Comparison of ENCODE assay signal across 7 mouse cellular contexts in genomic region chr13:91460621-91461284, GRCm38 (mm10). TPM values are rescaled to one million over a fixed set of nuclear protein-coding genes. Genes with fewer than 3 reads are reported as not detected.
DNase-seq lines count a peak whose midpoint lies in the region; ATAC-seq and TF ChIP-seq lines count a peak whose summit lies in the region.

No protein-coding gene starts in this region.

- peaks cover 42% of the 10 kb centered on the region for H3K4me1 ChIP-seq in embryonic facial prominence, embryonic 10.5 days
- H3K4me1 ChIP-seq in intestine, postnatal 0 days (replicated peaks; ENCODE audit: control insufficient read depth, insufficient read depth, low read length), result no peaks in the 10 kb centered on the region
- H3K4me1 ChIP-seq in midbrain, embryonic 12.5 days, result peaks cover 26% of the 10 kb centered on the region
- peaks cover 7% of the 10 kb centered on the region for H3K4me1 ChIP-seq in small intestine, adult 2 months (ENCODE audit: control insufficient read depth, insufficient read depth, insufficient read length, low read length)

- no peaks in the 10 kb centered on the region for H3K27me3 ChIP-seq in embryonic facial prominence, embryonic 10.5 days (replicated peaks; ENCODE audit: low read depth, poor library complexity, severe bottlenecking)
- no peaks in the 10 kb centered on the region for H3K27me3 ChIP-seq in intestine, postnatal 0 days (replicated peaks; ENCODE audit: control insufficient read depth, insufficient read depth, low read length)
- no peaks in the 10 kb centered on the region for H3K27me3 ChIP-seq in midbrain, embryonic 12.5 days
- peaks cover 12% of the 10 kb centered on the region for H3K27me3 ChIP-seq in small intestine, adult 2 months (ENCODE audit: control insufficient read depth, insufficient read depth, low read length)

- no peaks in the 10 kb centered on the region for H3K36me3 ChIP-seq in embryonic facial prominence, embryonic 10.5 days (replicated peaks)
- H3K36me3 ChIP-seq in intestine, postnatal 0 days (ENCODE audit: control insufficient read depth, insufficient read depth), result no peaks in the 10 kb centered on the region
- no peaks in the 10 kb centered on the region for H3K36me3 ChIP-seq in midbrain, embryonic 12.5 days
- no peaks in the 10 kb centered on the region for H3K36me3 ChIP-seq in small intestine, adult 2 months (ENCODE audit: control insufficient read depth, insufficient read depth, low read length)

- H3K4me2 ChIP-seq in intestine, postnatal 0 days (replicated peaks; ENCODE audit: low read depth), result peak overlapping the region; percentile 98
- peak overlapping the region; percentile 88 for H3K4me2 ChIP-seq in midbrain, embryonic 12.5 days (replicated peaks)

- DNase-seq in adrenal gland, postnatal 10 days, result peak; percentile 99
- peak; percentile 99 for DNase-seq in embryonic facial prominence, embryonic 10.5 days (ENCODE audit: low spot score)
- peak; percentile 46 for DNase-seq in gonadal fat pad, adult 2 months (ENCODE audit: low read depth)
- peak; percentile 100 for DNase-seq in left cerebral cortex, postnatal 4 days

- intact Hi-C loops in left cerebral cortex, postnatal 4 days (cut with DNase I), result loop anchor here (2.0 to 10.0 kb wide), 4 partner anchors 90 to 493 kb away; partner anchors contain the start of gene Atg10

- H3K9me3 ChIP-seq in embryonic facial prominence, embryonic 10.5 days, result no peaks in the 10 kb centered on the region
- H3K9me3 ChIP-seq in intestine, postnatal 0 days (ENCODE audit: control insufficient read depth), result no peaks in the 10 kb centered on the region
- H3K9me3 ChIP-seq in midbrain, embryonic 12.5 days, result no peaks in the 10 kb centered on the region

- peak overlapping the region; percentile 98 for H3K27ac ChIP-seq in embryonic facial prominence, embryonic 10.5 days (replicated peaks)
- peak overlapping the region; percentile 80 for H3K27ac ChIP-seq in intestine, postnatal 0 days (ENCODE audit: low read depth, low read length)
- H3K27ac ChIP-seq in midbrain, embryonic 12.5 days (replicated peaks), result peak overlapping the region; percentile 97
- H3K27ac ChIP-seq in small intestine, adult 2 months (ENCODE audit: insufficient read depth, low read depth, low read length), result peak overlapping the region; percentile 70

- WGBS in embryonic facial prominence, embryonic 10.5 days, result 1% methylated on average over 67 of the region's 70 CpGs
- WGBS in intestine, postnatal 0 days, result 0% methylated on average over 38 of the region's 70 CpGs
- 0% methylated on average over 47 of the region's 70 CpGs for WGBS in midbrain, embryonic 12.5 days
- WGBS in small intestine, adult 2 months, result under 1% methylated on average over 61 of the region's 70 CpGs

- ATAC-seq in intestine, postnatal 0 days, result peak; percentile 96
- ATAC-seq in midbrain, embryonic 12.5 days (ENCODE audit: low FRiP score, low read depth), result peak; percentile 98

- peak overlapping the region; percentile 71 for H3K9ac ChIP-seq in intestine, postnatal 0 days (ENCODE audit: low read depth, low read length)
- H3K9ac ChIP-seq in midbrain, embryonic 12.5 days (replicated peaks), result peak overlapping the region; percentile 95

- peak overlapping the region; percentile 98 for H3K4me3 ChIP-seq in embryonic facial prominence, embryonic 10.5 days
- H3K4me3 ChIP-seq in intestine, postnatal 0 days (ENCODE audit: low read depth, low read length), result peak overlapping the region; percentile 90
- peak overlapping the region; percentile 97 for H3K4me3 ChIP-seq in midbrain, embryonic 12.5 days
- H3K4me3 ChIP-seq in small intestine, adult 2 months (ENCODE audit: low read depth, low read length), result peak overlapping the region; percentile 75

- 0 out of 2 replicates have a peak, but pooled peaks have one; percentile 30 for TF ChIP-seq POLR2A in small intestine, adult 2 months (IDR thresholded peaks at IDR 0.05; ENCODE audit: low read depth, low read length)

- no peak for TF ChIP-seq CTCF in intestine, postnatal 0 days (IDR thresholded peaks at IDR 0.05; ENCODE audit: low read depth)
- no peak for TF ChIP-seq CTCF in small intestine, adult 2 months (IDR thresholded peaks at IDR 0.05; ENCODE audit: extremely low read depth, insufficient read length, insufficient replicate concordance, low read depth, low read length)

RNA-seq across cellular contexts. Expression of gene Ssbp2, which starts 0.7 kb away (rescaled TPM):
- 10 to 100 TPM; 34.4 to 41.0 TPM for total RNA-seq in adrenal gland, postnatal 10 days (2021)
- polyA plus RNA-seq in embryonic facial prominence, embryonic 10.5 days (2016; fragmentation: Nextera tagmentation; extraction: Ambion mirVana), result 142 and 160 TPM in 2 replicates
- polyA plus RNA-seq in gonadal fat pad, adult 2 months (2012; rRNA removed), result 19.5 and 22.5 TPM in 2 replicates
- polyA plus RNA-seq in intestine, postnatal 0 days (2015; fragmentation: Nextera tagmentation; extraction: Ambion mirVana), result 30.1 and 31.8 TPM in 2 replicates
- total RNA-seq in left cerebral cortex, postnatal 4 days (2021), result 100 to 1,000 TPM; 268 to 332 TPM
- 169 and 179 TPM in 2 replicates for polyA plus RNA-seq in midbrain, embryonic 12.5 days (2016; fragmentation: Nextera tagmentation; extraction: Ambion mirVana)
- 3.4 and 4.2 TPM in 2 replicates for polyA plus RNA-seq in small intestine, adult 2 months (2012; rRNA removed)

Comparison
In these comparisons a context has a peak if more than half of its experiments do, and no peak if none do; other contexts are left out.
1. Peak in every context shown above with its lines: DNase-seq, ATAC-seq, H3K4me3 ChIP-seq and H3K27ac ChIP-seq.
2. DNase-seq: peak in every context shown above with its lines; median percentile 100 in left cerebral cortex, postnatal 4 days; 99 in adrenal gland, postnatal 10 days; 99 in embryonic facial prominence, embryonic 10.5 days; 46 in gonadal fat pad, adult 2 months.